Mouse (Mus musculus): ENCODE results near the gene Prr3. TPM values are rescaled to one million over a fixed set of nuclear protein-coding genes. Genes with fewer than 3 reads are reported as not detected.

Gene Prr3
- total RNA-seq (2014; rRNA removed; ENCODE audit: low replicate concordance) (0.61 and 20.4 TPM in 2 replicates), polyA plus RNA-seq (2015; fragmentation: Nextera tagmentation; extraction: Ambion mirVana) (6.7 and 8.6 TPM in 2 replicates)

DNA sequence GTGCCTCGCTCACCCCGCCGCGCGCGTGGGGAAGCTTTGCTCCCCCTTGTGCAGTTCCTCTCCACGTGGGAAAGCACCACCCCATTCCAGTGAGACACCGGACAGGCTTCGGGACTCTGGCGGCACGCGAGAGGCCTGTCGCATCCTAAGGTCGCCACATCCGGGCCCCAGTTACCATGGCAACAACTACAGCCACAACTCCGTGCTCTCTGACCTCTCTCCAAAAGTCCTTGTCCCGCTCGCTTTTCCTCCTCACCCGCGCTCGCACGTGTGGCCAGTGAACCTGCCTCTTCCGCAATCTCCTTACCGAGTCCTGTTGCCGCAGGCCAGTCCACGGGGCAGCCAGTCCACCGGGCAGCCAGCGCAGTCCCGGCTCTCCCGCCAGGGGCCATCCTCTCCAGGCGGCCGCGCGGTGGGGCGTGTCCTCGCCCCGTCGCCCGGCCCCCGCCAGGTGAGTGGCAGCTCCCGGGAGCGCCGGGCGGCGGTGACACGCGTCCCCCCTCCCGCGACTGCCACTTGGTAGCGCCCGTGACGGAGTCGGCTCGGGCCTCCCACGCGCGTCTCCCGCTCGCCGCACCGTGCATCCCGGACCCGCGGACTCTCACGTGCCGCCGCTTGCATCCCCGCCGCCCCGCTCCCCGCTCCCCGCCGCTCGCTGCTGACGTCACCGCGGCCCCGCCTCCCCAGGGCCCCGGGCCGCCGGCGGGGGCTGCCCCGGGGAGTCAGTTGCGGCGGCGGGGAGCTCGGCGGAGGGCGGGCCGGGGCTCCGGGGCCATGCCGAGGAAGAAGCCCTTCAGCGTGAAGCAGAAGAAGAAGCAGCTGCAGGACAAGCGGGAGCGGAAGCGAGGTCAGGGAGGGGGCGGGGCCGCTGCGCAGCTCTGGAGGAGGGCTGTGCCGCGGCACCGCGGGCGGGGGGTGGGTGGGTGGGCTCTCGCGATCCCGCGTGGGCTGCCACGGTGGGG is at the start of gene Prr3, which contains the start of gene Gnl1:
Gene Prr3, minus strand, starts transcription at position 836 of the 962 bp plus-strand sequence.
Gene Gnl1, plus strand, starts transcription at position 451 of the 962 bp plus-strand sequence.
- Histone ChIP-seq H3K9me3 (replicated peaks; ENCODE audit: control insufficient read depth, low read length) (no peaks in the 10 kb centered on the region), H3K27me3 (ENCODE audit: control insufficient read depth, insufficient read depth, low read length) (no peaks in the 10 kb centered on the region), H3K4me2 (ENCODE audit: low read depth, low read length) (peak within 1 kb of the TSS; percentile 87), H3K36me3 (replicated peaks; ENCODE audit: control insufficient read depth, insufficient read depth, low read length) (peaks cover 40% of the 10 kb centered on the region), H3K4me3 (ENCODE audit: low read depth, low read length) (peak within 1 kb of the TSS; percentile 87), H3K9ac (replicated peaks; ENCODE audit: low read depth, low read length) (peak within 1 kb of the TSS; percentile 73), H3K27ac (ENCODE audit: low read depth) (peak within 1 kb of the TSS; percentile 89), H3K4me1 (ENCODE audit: control insufficient read depth, insufficient read depth) (0 out of 2 replicates have a peak, but pooled peaks cover 7% of the 10 kb centered on the region)
- DNase-seq (ENCODE audit: low spot score) (peak; percentile 90), ATAC-seq (ENCODE audit: insufficient read depth, low read depth) (peak; percentile 89)
- WGBS: under 1% methylated on average over 83 of the region's 109 CpGs
- TF ChIP-seq CTCF (IDR thresholded peaks at IDR 0.05; ENCODE audit: low read depth) (no peak), EP300 (IDR thresholded peaks at IDR 0.05; ENCODE audit: low read depth) (no peak)

DNA sequence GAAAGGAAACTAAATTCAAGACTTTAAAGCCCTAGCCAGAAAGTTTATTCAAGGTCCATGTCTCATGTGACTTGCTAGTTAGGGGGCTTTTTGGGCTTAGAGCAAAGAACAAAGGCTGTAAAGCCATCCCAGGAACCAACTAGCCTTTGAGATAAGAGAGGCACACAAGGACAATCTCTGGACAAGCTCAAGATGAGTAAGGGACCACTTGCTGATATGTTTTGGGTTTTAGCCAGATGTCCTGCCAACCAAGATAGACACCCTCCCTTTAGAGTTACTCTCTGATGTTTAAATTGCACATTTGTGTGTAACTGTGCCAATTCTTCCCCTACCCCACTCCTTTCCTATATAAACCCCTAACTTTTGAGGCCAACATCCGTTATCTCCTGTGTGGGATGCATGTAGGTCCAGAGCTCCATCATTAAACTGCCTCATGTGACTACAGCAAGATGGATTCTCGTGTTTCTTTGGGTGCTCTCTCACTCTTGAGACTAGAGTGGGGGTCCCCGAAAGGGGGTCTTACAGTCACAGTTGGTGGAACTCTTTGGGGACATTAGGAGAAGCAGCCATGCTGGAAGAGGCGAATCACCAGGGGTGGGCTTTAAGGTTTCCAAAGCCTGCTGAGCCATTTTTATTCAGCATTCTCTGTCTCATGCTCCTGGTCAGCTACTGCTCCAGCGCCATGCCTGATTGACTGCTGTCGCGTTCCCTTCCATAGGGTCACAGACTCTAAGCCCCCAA is 49.0 kb upstream of the Prr3 start:
- H3K9me3 ChIP-seq (replicated peaks; ENCODE audit: control insufficient read depth, low read length): no peaks in the 10 kb centered on the region
- H3K27me3 ChIP-seq (ENCODE audit: control insufficient read depth, insufficient read depth, low read length): no peaks in the 10 kb centered on the region
- H3K9ac ChIP-seq (replicated peaks; ENCODE audit: low read depth, low read length): no peak overlapping the region
- no peak overlapping the region for H3K4me2 ChIP-seq (ENCODE audit: low read depth, low read length)
- TF ChIP-seq CTCF (IDR thresholded peaks at IDR 0.05; ENCODE audit: low read depth): no peak
- no peak for TF ChIP-seq EP300 (IDR thresholded peaks at IDR 0.05; ENCODE audit: low read depth)
- no peak for DNase-seq (ENCODE audit: low spot score)
- WGBS: 81% methylated on average over 7 of the region's 7 CpGs
- H3K36me3 ChIP-seq (replicated peaks; ENCODE audit: control insufficient read depth, insufficient read depth, low read length): no peaks in the 10 kb centered on the region
- no peak for ATAC-seq (ENCODE audit: insufficient read depth, low read depth)
- H3K4me3 ChIP-seq (ENCODE audit: low read depth, low read length): no peak overlapping the region
- H3K27ac ChIP-seq (ENCODE audit: low read depth): no peak overlapping the region
- H3K4me1 ChIP-seq (ENCODE audit: control insufficient read depth, insufficient read depth): peaks cover 3% of the 10 kb centered on the region; the same call in 1 of the 2 replicates

DNA sequence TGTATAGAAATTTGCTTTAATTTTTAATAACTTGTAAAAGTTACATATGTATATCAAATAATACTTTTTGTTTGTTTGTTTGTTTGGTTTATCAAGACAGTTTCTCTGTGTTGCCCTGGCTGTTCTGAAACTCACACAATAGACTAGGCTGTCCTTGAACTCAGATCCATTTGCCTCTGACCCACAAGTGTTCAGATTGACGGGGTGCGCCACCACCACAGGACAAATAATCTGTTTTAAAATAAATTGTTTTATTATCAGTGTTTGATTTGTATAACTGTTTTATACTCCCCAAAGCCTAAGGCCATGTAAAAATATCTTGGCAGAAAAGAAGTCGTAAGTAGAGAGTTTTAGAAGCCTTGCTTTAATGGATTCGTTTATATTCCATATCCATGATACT is 47.6 kb upstream of the Prr3 start:
- Histone ChIP-seq H3K4me3 (ENCODE audit: low read depth, low read length) (no peak overlapping the region), H3K27me3 (ENCODE audit: control insufficient read depth, insufficient read depth, low read length) (no peaks in the 10 kb centered on the region), H3K4me2 (ENCODE audit: low read depth, low read length) (no peak overlapping the region), H3K36me3 (replicated peaks; ENCODE audit: control insufficient read depth, insufficient read depth, low read length) (no peaks in the 10 kb centered on the region), H3K9me3 (replicated peaks; ENCODE audit: control insufficient read depth, low read length) (no peaks in the 10 kb centered on the region), H3K9ac (replicated peaks; ENCODE audit: low read depth, low read length) (no peak overlapping the region), H3K4me1 (ENCODE audit: control insufficient read depth, insufficient read depth) (peaks cover 6% of the 10 kb centered on the region), H3K27ac (ENCODE audit: low read depth) (no peak overlapping the region)
- DNase-seq (ENCODE audit: low spot score) (no peak), ATAC-seq (ENCODE audit: insufficient read depth, low read depth) (no peak)
- WGBS: 90% methylated on average over 4 of the region's 4 CpGs
- no peak for TF ChIP-seq EP300 (IDR thresholded peaks at IDR 0.05; ENCODE audit: low read depth)
- no peak for TF ChIP-seq CTCF (IDR thresholded peaks at IDR 0.05; ENCODE audit: low read depth)

DNA sequence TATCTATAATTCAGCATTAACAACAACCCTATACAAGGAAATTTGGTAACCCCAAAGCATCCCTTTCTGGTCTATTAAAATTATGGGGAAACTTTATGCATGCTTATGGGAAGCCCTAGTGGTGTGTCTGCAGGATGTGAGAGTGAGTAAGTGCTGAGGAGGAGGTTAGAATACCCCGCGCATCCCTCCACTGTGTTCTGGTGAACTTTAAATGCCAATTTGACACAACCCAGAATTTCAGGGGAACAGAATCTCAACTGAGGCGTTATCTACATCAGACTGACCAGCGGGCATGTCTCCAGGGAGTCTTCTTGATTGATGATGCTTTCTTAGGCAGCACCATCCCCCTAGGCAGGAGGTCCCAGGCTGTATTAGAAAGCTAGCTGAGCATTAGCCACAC is 45.9 kb upstream of the Prr3 start:
- WGBS: 58% methylated on average over 4 of the region's 4 CpGs

DNA sequence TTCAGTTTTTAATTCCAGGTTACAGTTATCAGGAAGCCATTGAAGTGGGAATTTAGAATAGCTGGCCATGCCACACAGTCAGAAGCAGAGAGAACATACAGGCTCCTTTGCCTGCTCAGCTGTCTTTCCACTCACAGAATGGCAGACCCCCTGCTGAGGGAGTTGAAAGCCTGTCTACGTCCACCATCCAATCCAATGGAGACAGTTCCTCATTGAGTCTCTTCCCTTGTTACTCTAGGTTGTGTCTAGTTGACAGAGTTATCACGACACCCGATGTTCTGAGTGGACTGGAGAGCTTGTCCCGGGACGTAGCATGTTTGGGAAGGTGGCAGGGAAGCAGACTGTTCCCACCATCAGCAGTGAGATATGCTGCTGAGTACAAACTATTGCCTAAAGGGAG is 45.2 kb upstream of the Prr3 start:
- Histone ChIP-seq H3K4me1 (ENCODE audit: control insufficient read depth, insufficient read depth) (peaks cover 3% of the 10 kb centered on the region), H3K27ac (ENCODE audit: low read depth) (no peak overlapping the region), H3K9me3 (replicated peaks; ENCODE audit: control insufficient read depth, low read length) (no peaks in the 10 kb centered on the region), H3K4me2 (ENCODE audit: low read depth, low read length) (no peak overlapping the region), H3K4me3 (ENCODE audit: low read depth, low read length) (no peak overlapping the region), H3K27me3 (ENCODE audit: control insufficient read depth, insufficient read depth, low read length) (no peaks in the 10 kb centered on the region), H3K9ac (replicated peaks; ENCODE audit: low read depth, low read length) (no peak overlapping the region), H3K36me3 (replicated peaks; ENCODE audit: control insufficient read depth, insufficient read depth, low read length) (no peaks in the 10 kb centered on the region)
- DNase-seq (ENCODE audit: low spot score) (no peak), ATAC-seq (ENCODE audit: insufficient read depth, low read depth) (no peak)
- WGBS: 38% methylated on average over 5 of the region's 5 CpGs
- TF ChIP-seq CTCF (IDR thresholded peaks at IDR 0.05; ENCODE audit: low read depth) (no peak), EP300 (IDR thresholded peaks at IDR 0.05; ENCODE audit: low read depth) (no peak)

More for the DNA sequence above, 45.9 kb upstream of the Prr3 start:
- Histone ChIP-seq H3K4me1 (ENCODE audit: control insufficient read depth, insufficient read depth) (peaks cover 3% of the 10 kb centered on the region), H3K9me3 (replicated peaks; ENCODE audit: control insufficient read depth, low read length) (no peaks in the 10 kb centered on the region), H3K4me2 (ENCODE audit: low read depth, low read length) (no peak overlapping the region), H3K4me3 (ENCODE audit: low read depth, low read length) (no peak overlapping the region), H3K9ac (replicated peaks; ENCODE audit: low read depth, low read length) (no peak overlapping the region), H3K27ac (ENCODE audit: low read depth) (no peak overlapping the region), H3K27me3 (ENCODE audit: control insufficient read depth, insufficient read depth, low read length) (no peaks in the 10 kb centered on the region), H3K36me3 (replicated peaks; ENCODE audit: control insufficient read depth, insufficient read depth, low read length) (no peaks in the 10 kb centered on the region)
- ATAC-seq (ENCODE audit: insufficient read depth, low read depth): no peak
- TF ChIP-seq EP300 (IDR thresholded peaks at IDR 0.05; ENCODE audit: low read depth) (no peak), CTCF (IDR thresholded peaks at IDR 0.05; ENCODE audit: low read depth) (no peak)
- DNase-seq (ENCODE audit: low spot score): no peak

Measured in heart, postnatal 0 days (tissue).